9 mouse cellular contexts compared by ENCODE assay signal in the genomic region with DNA sequence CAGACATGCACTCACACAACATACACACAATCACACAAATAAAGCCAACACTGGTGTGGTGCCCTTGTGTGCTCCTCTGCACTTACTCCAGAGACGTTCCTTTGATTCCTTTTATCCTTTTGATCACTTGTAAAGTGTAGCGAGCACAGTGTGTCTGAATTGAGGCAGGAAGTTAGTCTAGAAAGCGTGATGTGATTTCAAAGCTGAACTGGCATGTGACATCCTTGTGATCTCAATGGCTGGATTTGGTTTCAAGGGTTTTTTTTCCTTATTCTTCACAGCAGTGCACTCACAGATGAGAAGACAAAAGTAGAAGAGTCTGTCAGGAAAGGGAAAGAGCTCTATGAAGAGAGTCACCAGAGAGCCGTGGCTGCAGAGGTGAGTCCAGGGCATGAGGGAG.
"Had no signal": no experiment of that assay in that cellular context is flagged by ENCODE, and none has a peak within 500 bp of the region (broad histone marks: within the 10 kb centered on the region; RNA-seq: fewer than 3 reads in every experiment).

No protein-coding gene starts in this region.

- H3K4me3 ChIP-seq: limb, embryonic 10.5 days; liver, embryonic 15.5 days; megakaryocyte, embryonic 14.5 days; midbrain, embryonic 12.5 days had no signal

- H3K27ac ChIP-seq: limb, embryonic 10.5 days; liver, embryonic 15.5 days; macrophage; midbrain, embryonic 12.5 days had no signal

- DNase-seq: kidney, adult 8-10 months; kidney, postnatal 25 days; lung, adult 2 months; right cerebral cortex, postnatal 14 days had no signal
